In the genomic region with DNA sequence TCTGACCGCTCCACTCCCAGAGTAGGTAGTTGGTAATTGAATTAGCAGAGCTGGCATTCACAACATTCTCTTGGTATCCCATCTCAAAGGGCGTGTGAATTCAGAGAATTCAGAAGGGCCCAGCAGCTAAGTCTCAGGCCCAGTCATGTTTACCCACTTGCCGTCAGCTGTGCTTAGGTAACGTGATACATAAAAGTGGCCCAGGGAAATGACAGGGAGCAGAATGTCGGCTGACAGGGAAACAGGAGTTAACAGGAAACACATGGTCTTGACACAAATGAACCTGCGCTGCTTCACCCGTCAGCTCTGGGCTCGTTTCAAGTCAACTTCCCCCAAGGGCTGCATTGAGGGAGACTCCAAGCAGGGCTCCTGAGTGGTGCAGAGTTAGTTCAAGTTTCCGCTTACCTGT, we compare ENCODE assay signal across 12 mouse cellular contexts.
DNase-seq lines count a peak whose midpoint lies in the region; ATAC-seq and TF ChIP-seq lines count a peak whose summit lies in the region.
"Had no signal": no experiment of that assay in that cellular context is flagged by ENCODE, and none has a peak within 500 bp of the region (broad histone marks: within the 10 kb centered on the region; RNA-seq: fewer than 3 reads in every experiment).

No protein-coding gene starts in this region.

- no peaks in the 10 kb centered on the region for H3K36me3 ChIP-seq in forebrain, embryonic 10.5 days (replicated peaks)
- H3K36me3 ChIP-seq in forebrain, postnatal 0 days (ENCODE audit: insufficient read depth): no peaks in the 10 kb centered on the region
- 0 out of 2 replicates have a peak, but pooled peaks cover 5% of the 10 kb centered on the region for H3K36me3 ChIP-seq in kidney, postnatal 0 days (ENCODE audit: insufficient read depth, low read length)
- peaks cover 15% of the 10 kb centered on the region; the same call in 1 of the 2 replicates for H3K36me3 ChIP-seq in embryonic facial prominence, embryonic 10.5 days (replicated peaks)
- H3K36me3 ChIP-seq: midbrain, embryonic 12.5 days had no signal

- H3K9ac ChIP-seq in forebrain, postnatal 0 days: no peak overlapping the region
- no peak overlapping the region for H3K9ac ChIP-seq in kidney, postnatal 0 days (ENCODE audit: low read depth, low read length)
- H3K9ac ChIP-seq: midbrain, embryonic 12.5 days had no signal

- no peak for ATAC-seq in forebrain, postnatal 0 days
- peak; percentile 42; the same call in 1 of the 2 replicates for ATAC-seq in kidney, postnatal 0 days (replicated peaks; ENCODE audit: low FRiP score, low read depth)
- ATAC-seq: forebrain, embryonic 16.5 days; hindbrain, embryonic 16.5 days had no signal

- DNase-seq in forebrain, embryonic 10.5 days (ENCODE audit: extremely low spot score, low spot score): peak; percentile 43
- DNase-seq in forebrain, postnatal 0 days: no peak
- peak; percentile 84 for DNase-seq in kidney, postnatal 0 days (ENCODE audit: low spot score)
- no peak for DNase-seq in kidney, adult 8-10 months
- DNase-seq in embryonic facial prominence, embryonic 10.5 days (ENCODE audit: low spot score): peak; percentile 85
- peak; percentile 48 for DNase-seq in lung, postnatal 36 days
- no peak for DNase-seq in cerebellum, adult 11 months
- DNase-seq in frontal cortex, postnatal 25 days (ENCODE audit: low spot score in 2 of 2): no peak
- DNase-seq: cerebellum, postnatal 10 days had no signal

- peaks cover 41% of the 10 kb centered on the region for H3K4me1 ChIP-seq in forebrain, embryonic 10.5 days
- no peaks in the 10 kb centered on the region for H3K4me1 ChIP-seq in forebrain, postnatal 0 days (ENCODE audit: insufficient read depth)
- H3K4me1 ChIP-seq in kidney, postnatal 0 days (replicated peaks; ENCODE audit: insufficient read depth, low read length): peaks cover 12% of the 10 kb centered on the region
- peaks cover 70% of the 10 kb centered on the region for H3K4me1 ChIP-seq in embryonic facial prominence, embryonic 10.5 days

- H3K27ac ChIP-seq in forebrain, embryonic 10.5 days: no peak overlapping the region
- no peak overlapping the region for H3K27ac ChIP-seq in forebrain, postnatal 0 days (ENCODE audit: low read depth, low read length)
- no peak overlapping the region for H3K27ac ChIP-seq in kidney, postnatal 0 days
- 0 out of 2 replicates have a peak overlapping the region, but pooled peaks have one; percentile 10 for H3K27ac ChIP-seq in embryonic facial prominence, embryonic 10.5 days (replicated peaks)
- H3K27ac ChIP-seq: midbrain, embryonic 12.5 days had no signal

- H3K9me3 ChIP-seq in forebrain, embryonic 10.5 days: no peaks in the 10 kb centered on the region
- no peaks in the 10 kb centered on the region for H3K9me3 ChIP-seq in forebrain, postnatal 0 days (ENCODE audit: low read length)
- no peaks in the 10 kb centered on the region for H3K9me3 ChIP-seq in kidney, postnatal 0 days (replicated peaks; ENCODE audit: low read length)
- H3K9me3 ChIP-seq in embryonic facial prominence, embryonic 10.5 days: no peaks in the 10 kb centered on the region
- H3K9me3 ChIP-seq: midbrain, embryonic 12.5 days had no signal

- no peak overlapping the region for H3K4me3 ChIP-seq in forebrain, embryonic 10.5 days
- no peak overlapping the region for H3K4me3 ChIP-seq in forebrain, postnatal 0 days (ENCODE audit: low read depth, low read length)
- H3K4me3 ChIP-seq in kidney, postnatal 0 days (replicated peaks; ENCODE audit: low read depth, low read length): no peak overlapping the region
- peak overlapping the region; percentile 25; the same call in 1 of the 2 replicates for H3K4me3 ChIP-seq in embryonic facial prominence, embryonic 10.5 days
- H3K4me3 ChIP-seq: midbrain, embryonic 12.5 days had no signal

- H3K4me2 ChIP-seq in forebrain, postnatal 0 days (ENCODE audit: low read depth): no peak overlapping the region
- peak overlapping the region; percentile 34 for H3K4me2 ChIP-seq in kidney, postnatal 0 days (ENCODE audit: low read length)
- H3K4me2 ChIP-seq: midbrain, embryonic 12.5 days had no signal

- no peak for TF ChIP-seq CTCF in forebrain, postnatal 0 days (IDR thresholded peaks at IDR 0.05; ENCODE audit: low read depth)
- TF ChIP-seq CTCF in kidney, postnatal 0 days (IDR thresholded peaks at IDR 0.05; ENCODE audit: low read depth): no peak

- WGBS in forebrain, embryonic 10.5 days: 63% methylated on average over 9 of the region's 9 CpGs
- WGBS in forebrain, postnatal 0 days: 79% methylated on average over 9 of the region's 9 CpGs
- WGBS in kidney, postnatal 0 days: 27% methylated on average over 9 of the region's 9 CpGs
- WGBS in embryonic facial prominence, embryonic 10.5 days: 21% methylated on average over 9 of the region's 9 CpGs

- no peaks in the 10 kb centered on the region for H3K27me3 ChIP-seq in forebrain, embryonic 10.5 days (ENCODE audit: poor library complexity, severe bottlenecking)
- H3K27me3 ChIP-seq in forebrain, postnatal 0 days (ENCODE audit: insufficient read depth, low read length): no peaks in the 10 kb centered on the region
- H3K27me3 ChIP-seq in kidney, postnatal 0 days (ENCODE audit: insufficient read depth, low read length): no peaks in the 10 kb centered on the region
- H3K27me3 ChIP-seq in embryonic facial prominence, embryonic 10.5 days (replicated peaks; ENCODE audit: low read depth, poor library complexity, severe bottlenecking): no peaks in the 10 kb centered on the region
- H3K27me3 ChIP-seq: midbrain, embryonic 12.5 days had no signal

Comparison
In these comparisons a context has a peak if more than half of its experiments do, and no peak if none do; other contexts are left out.
1. DNase-seq: peak in forebrain, embryonic 10.5 days (single experiment), kidney, postnatal 0 days (single experiment), embryonic facial prominence, embryonic 10.5 days (single experiment) and lung, postnatal 36 days (single experiment); none in forebrain, postnatal 0 days (single experiment), kidney, adult 8-10 months (0 of 2), cerebellum, adult 11 months (single experiment) and frontal cortex, postnatal 25 days (0 of 2).